Mouse (Mus musculus) adrenal gland, adult (tissue): Measurements from ENCODE around the gene Szrd1.

Experiments used
- DNase-seq, 2 experiments: peaks; one replicate each; pipeline ENCODE4 v3.0.0; 2022 to 2023; ENCODE audit warnings: low spot score in 1 of 2; ENCODE audit not compliant: inconsistent age in 2 of 2

Szrd1 gene

GRCm38 (mm10) chr4:141120700-141121099 is 18.9 kb downstream of the Szrd1 start:
- peak in 1 of 2 experiments; percentile 61 for DNase-seq

- DNase-seq, result no peak
These were observed 20.9 kb downstream of the Szrd1 start for GRCm38 (mm10) chr4:141118691-141119090.

GRCm38 (mm10) chr4:141115398-141115797 is 24.2 kb downstream of the Szrd1 start:
- peak in 1 of 2 experiments; percentile 68 for DNase-seq

- DNase-seq, result peak; percentile 38 to 66
These were observed 25.0 kb downstream of the Szrd1 start for GRCm38 (mm10) chr4:141114521-141114981.

- DNase-seq, result no peak
These were observed 25.7 kb downstream of the Szrd1 start for GRCm38 (mm10) chr4:141113831-141114230.

- no peak for DNase-seq
These were observed 31.3 kb downstream of the Szrd1 start for GRCm38 (mm10) chr4:141108196-141108732.

- DNase-seq, result no peak
These were observed 32.9 kb downstream of the Szrd1 start for GRCm38 (mm10) chr4:141106526-141107183.

- no peak for DNase-seq
These were observed 37.7 kb downstream of the Szrd1 start for GRCm38 (mm10) chr4:141101855-141102254.

- no peak for DNase-seq
These were observed 38.3 kb downstream of the Szrd1 start for GRCm38 (mm10) chr4:141101291-141101690.

- no peak for DNase-seq
These were observed 39.6 kb downstream of the Szrd1 start for GRCm38 (mm10) chr4:141099956-141100355.

- DNase-seq, result no peak
These were observed 40.6 kb downstream of the Szrd1 start for GRCm38 (mm10) chr4:141098935-141099334.

GRCm38 (mm10) chr4:141096710-141097109 is 42.9 kb downstream of the Szrd1 start:
- no peak for DNase-seq

- DNase-seq, result peak in 1 of 2 experiments; percentile 72
These were observed 44.6 kb downstream of the Szrd1 start for GRCm38 (mm10) chr4:141095016-141095415.

- no peak for DNase-seq
These were observed 50.9 kb downstream of the Szrd1 start for GRCm38 (mm10) chr4:141088714-141089113.

- no peak for DNase-seq
These were observed 51.5 kb downstream of the Szrd1 start, which contains the start of gene Spata21 for GRCm38 (mm10) chr4:141088033-141088432. Gene Spata21 (plus strand): TSS chr4:141088333.

- no peak for DNase-seq
These were observed 52.7 kb downstream of the Szrd1 start for GRCm38 (mm10) chr4:141086862-141087261.

GRCm38 (mm10) chr4:141078510-141079137 is 61.0 kb downstream of the Szrd1 start:
- no peak for DNase-seq

GRCm38 (mm10) chr4:141077681-141078509 is 61.7 kb downstream of the Szrd1 start, which contains the start of gene Necap2:
Gene Necap2 (minus strand): TSS chr4:141078357.
- peak; percentile 95 to 98 for DNase-seq

- DNase-seq, result peak in 1 of 2 experiments; percentile 34
These were observed 62.6 kb downstream of the Szrd1 start for GRCm38 (mm10) chr4:141076761-141077506.

- DNase-seq, result no peak
These were observed 65.5 kb downstream of the Szrd1 start for GRCm38 (mm10) chr4:141074109-141074508.
